Mouse (Mus musculus) bone marrow, adult 2 months (tissue): ENCODE measurements around the gene Gng10.

ENCODE experiments used
- CTCF ChIP-seq: fragments of 200-500 bp; IDR thresholded peaks from 2 replicates; pipeline ENCODE4 v1.5.1; 2011; ENCODE audit warnings: low read length, control low read depth; ENCODE audit not compliant: control insufficient read depth, insufficient read depth
- POLR2A ChIP-seq: fragments of 200-500 bp; IDR thresholded peaks from 2 replicates; pipeline ENCODE4 v1.6.1; 2011; ENCODE audit warnings: low read depth, mild to moderate bottlenecking, control low read depth, low read length, borderline replicate concordance; ENCODE audit not compliant: control insufficient read depth

GRCm38 (mm10) chr4:59043891-59044290, 9.0 kb downstream of the Gng10 start:
- TF ChIP-seq CTCF = no peak
- TF ChIP-seq POLR2A = no peak
